Comparison of ENCODE assay signal across 14 mouse cellular contexts in genomic region chr4:59902547-59902946, GRCm38 (mm10). TPM values are rescaled to one million over a fixed set of nuclear protein-coding genes. Genes with fewer than 3 reads are reported as not detected.
DNase-seq lines count a peak whose midpoint lies in the region; TF ChIP-seq lines count a peak whose summit lies in the region.
"Had no signal": no experiment of that assay in that cellular context is flagged by ENCODE, and none has a peak within 500 bp of the region (broad histone marks: within the 10 kb centered on the region; RNA-seq: fewer than 3 reads in every experiment).

No protein-coding gene starts in this region.

- no peaks in the 10 kb centered on the region for H3K36me3 ChIP-seq in heart, adult 2 months (ENCODE audit: control insufficient read depth, insufficient read depth, low read length)
- H3K36me3 ChIP-seq: lung, embryonic 15.5 days had no signal

- no peak for TF ChIP-seq EP300 in heart, adult 2 months (IDR thresholded peaks at IDR 0.05; ENCODE audit: insufficient read depth, low read depth, low read length)

- no peaks in the 10 kb centered on the region for H3K79me2 ChIP-seq in heart, adult 2 months (replicated peaks; ENCODE audit: control insufficient read depth, insufficient read depth, low read length)

- H3K4me1 ChIP-seq in heart, adult 2 months (ENCODE audit: control insufficient read depth, insufficient read depth, low read length): peaks cover 6% of the 10 kb centered on the region; the same call in 1 of the 2 replicates
- H3K4me1 ChIP-seq: lung, embryonic 15.5 days had no signal

- no peak overlapping the region for H3K27ac ChIP-seq in heart, adult 2 months
- no peak overlapping the region for H3K27ac ChIP-seq in layer of hippocampus, adult 2 months
- H3K27ac ChIP-seq: stomach, embryonic 15.5 days had no signal

- WGBS in heart, adult 2 months: 79% methylated on average over 6 of the region's 6 CpGs

- H3K4me3 ChIP-seq in heart, adult 2 months: no peak overlapping the region
- H3K4me3 ChIP-seq in layer of hippocampus, adult 2 months: no peak overlapping the region
- H3K4me3 ChIP-seq: lung, embryonic 15.5 days; myocyte; stomach, embryonic 15.5 days had no signal

- no peak for TF ChIP-seq POLR2A in heart, adult 2 months (IDR thresholded peaks at IDR 0.05; ENCODE audit: insufficient read depth, low read depth, low read length)

- H3K9ac ChIP-seq in heart, adult 2 months (ENCODE audit: low read depth, low read length): no peak overlapping the region
- H3K9ac ChIP-seq: lung, embryonic 15.5 days; stomach, embryonic 15.5 days had no signal

- H3K27me3 ChIP-seq in heart, adult 2 months (ENCODE audit: control insufficient read depth, insufficient read depth, low read length): no peaks in the 10 kb centered on the region
- H3K27me3 ChIP-seq: lung, embryonic 15.5 days; stomach, embryonic 15.5 days had no signal

- TF ChIP-seq CTCF in heart, adult 2 months (IDR thresholded peaks at IDR 0.05): peak; percentile 23; the same call in 1 of the 2 replicates
- peak; percentile 61 for TF ChIP-seq CTCF in layer of hippocampus, adult 2 months (conservative IDR thresholded peaks at IDR 0.05)

- no peak for DNase-seq in heart, adult 2 months
- no peak for DNase-seq in heart, postnatal 4 days
- no peak for DNase-seq in layer of hippocampus, adult 2 months (ENCODE audit: low spot score in 2 of 2)
- no peak for DNase-seq in layer of hippocampus, adult 9-11 months
- DNase-seq in thymus, postnatal 25 days: peak; percentile 24
- no peak for DNase-seq in thymus, adult 18-20 months
- DNase-seq in ovary, adult 18-20 months (ENCODE audit: low spot score): no peak
- no peak for DNase-seq in spleen, adult 18-20 months
- DNase-seq: cerebellum, adult 9-11 months; gastrocnemius, postnatal 25 days had no signal

- intact Hi-C loops in heart, adult 2 months (cut with DNase I): no loop called here

RNA-seq across cellular contexts. Expression of gene Slc46a2, which starts 12.3 kb away (rescaled TPM):
- total RNA-seq in heart, adult 2 months (2021): under 1 TPM; 0.08 to 0.50 TPM
- polyA plus RNA-seq in heart, adult 2 months (2012; rRNA removed): 0.78 and 0.85 TPM in 2 replicates
- under 1 TPM; 0.19 to 0.27 TPM for total RNA-seq in heart, postnatal 4 days (2021)
- not detected for total RNA-seq in layer of hippocampus, adult 2 months (2021)
- total RNA-seq: gastrocnemius, postnatal 25 days had no signal
- polyA plus RNA-seq: myocyte had no signal

RNA-seq across cellular contexts. Expression of gene Mup4, which starts 58.0 kb away (rescaled TPM):
- not detected for total RNA-seq in heart, adult 2 months (2021)
- not detected in 2 replicates for polyA plus RNA-seq in heart, adult 2 months (2012; rRNA removed)
- total RNA-seq in heart, postnatal 4 days (2021): not detected
- total RNA-seq in layer of hippocampus, adult 2 months (2021): not detected
- total RNA-seq: gastrocnemius, postnatal 25 days had no signal
- polyA plus RNA-seq: inflammation-experienced regulatory T-cells, adult 6 months; lung, embryonic 15.5 days; myocyte; stomach, embryonic 15.5 days had no signal
